In the genomic region with DNA sequence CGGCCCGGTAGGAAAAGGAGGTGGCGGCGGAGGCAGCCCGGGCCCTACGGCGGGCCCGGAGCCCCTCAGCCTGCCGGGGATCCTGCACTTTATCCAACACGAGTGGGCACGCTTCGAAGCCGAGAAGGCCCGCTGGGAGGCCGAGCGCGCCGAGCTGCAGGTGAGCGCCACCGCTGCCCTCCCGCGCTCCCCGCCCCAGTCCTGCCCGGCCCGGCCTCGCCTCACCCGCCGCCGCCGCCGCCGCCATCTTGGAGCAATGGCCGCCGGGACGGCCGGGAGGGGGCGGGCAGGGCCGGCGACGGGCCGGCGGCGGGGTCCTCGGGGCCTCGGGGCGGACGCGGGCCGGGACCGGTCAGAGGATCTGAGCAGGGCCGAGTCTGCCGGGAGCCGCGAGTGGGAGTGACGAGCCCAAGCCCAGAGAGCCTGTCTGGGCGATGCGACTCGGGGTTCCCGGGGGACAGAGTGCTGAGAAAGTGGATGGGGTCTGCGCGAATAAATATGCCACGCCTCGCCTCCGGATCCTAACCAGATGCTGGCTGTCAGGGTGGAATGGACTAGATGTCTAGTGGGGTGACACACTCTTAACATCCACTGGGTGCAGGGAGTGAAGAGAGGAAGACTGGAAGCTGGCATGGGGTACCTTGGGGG, we compare ENCODE assay signal across 7 mouse cellular contexts. TPM values are rescaled to one million over a fixed set of nuclear protein-coding genes. Genes with fewer than 3 reads are reported as not detected.
DNase-seq lines count a peak whose midpoint lies in the region; ATAC-seq lines count a peak whose summit lies in the region.

A gene (minus strand): TSS at position 258 of the 648 bp plus-strand sequence.

- peaks cover 17% of the 10 kb centered on the region for H3K27me3 ChIP-seq in forebrain, embryonic 13.5 days

- ATAC-seq in forebrain, embryonic 13.5 days, result peak; percentile 64
- peak; percentile 19; the same call in 1 of the 2 replicates for ATAC-seq in megakaryocyte progenitor cell, adult 5-6 weeks (replicated peaks; ENCODE audit: poor library complexity)

- peak; percentile 61 for DNase-seq in Muller cell, postnatal 12 days (ENCODE audit: inconsistent ontology term)
- DNase-seq in c-Kit-negative CD71-positive TER-119-positive erythroid progenitor cells, embryonic 14.5 days (ENCODE audit: low read depth, low spot score), result peak; percentile 48
- DNase-seq in heart, postnatal 4 days, result peak; percentile 68
- DNase-seq in layer of hippocampus, postnatal 36 days, result peak; percentile 59 to 61
- DNase-seq in spleen, postnatal 10 days (ENCODE audit: low spot score in 2 of 2), result peak; percentile 78 to 80

- H3K4me2 ChIP-seq in forebrain, embryonic 13.5 days, result peak within 1 kb of the TSS; percentile 96

- peak within 1 kb of the TSS; percentile 91 for H3K4me3 ChIP-seq in forebrain, embryonic 13.5 days

- peaks cover 71% of the 10 kb centered on the region for H3K4me1 ChIP-seq in forebrain, embryonic 13.5 days

- no peaks in the 10 kb centered on the region for H3K9me3 ChIP-seq in forebrain, embryonic 13.5 days (replicated peaks)

- peak within 1 kb of the TSS; percentile 99 for H3K9ac ChIP-seq in forebrain, embryonic 13.5 days

- H3K27ac ChIP-seq in forebrain, embryonic 13.5 days, result peak within 1 kb of the TSS; percentile 98

- H3K36me3 ChIP-seq in forebrain, embryonic 13.5 days (ENCODE audit: poor library complexity, severe bottlenecking), result peaks cover 6% of the 10 kb centered on the region; the same call in 1 of the 2 replicates

- WGBS in forebrain, embryonic 13.5 days, result under 1% methylated on average over 60 of the region's 64 CpGs

RNA-seq across cellular contexts. Expression of the gene that starts here (rescaled TPM):
- polyA plus RNA-seq in forebrain, embryonic 13.5 days (2015; fragmentation: Nextera tagmentation; extraction: Ambion mirVana), result 24.0 and 28.0 TPM in 2 replicates
- 10 to 100 TPM; 45.0 to 49.2 TPM for total RNA-seq in heart, postnatal 4 days (2021)
- total RNA-seq in layer of hippocampus, postnatal 36 days (2021), result 10 to 100 TPM; 41.8 to 44.7 TPM
- total RNA-seq in megakaryocyte progenitor cell, adult 5-6 weeks (2015), result 11.5 and 13.1 TPM in 2 replicates
- total RNA-seq in megakaryocyte progenitor cell, adult 5-6 weeks (2017), result 9.8 and 14.3 TPM in 2 replicates

Comparison
In these comparisons a context has a peak if more than half of its experiments do, and no peak if none do; other contexts are left out.
1. Peak in every context shown above with its lines: DNase-seq, ATAC-seq, H3K4me3 ChIP-seq and H3K27ac ChIP-seq.